Mouse (Mus musculus) liver, embryonic 16.5 days (tissue): Measurements from ENCODE around the gene Ncam2. TPM values are rescaled to one million over a fixed set of nuclear protein-coding genes. Genes with fewer than 3 reads are reported as not detected.

Experiments used
- ATAC-seq: fragments of 200-750 bp; cut with Nextera tagmentation; 2 replicates; pipeline ENCODE4 v1.8.0; 2017; ENCODE audit warnings: low read depth, mild to moderate bottlenecking, moderate number of reproducible peaks, moderate library complexity
- H3K27ac ChIP-seq: fragments of 300-500 bp; sonication (generic); 2 replicates; pipeline ENCODE4 v1.5.1; 2014; ENCODE audit warnings: mild to moderate bottlenecking, low read length
- H3K27me3 ChIP-seq: fragments of 300-500 bp; sonication (generic); 2 replicates; pipeline ENCODE4 v1.6.1; 2014; ENCODE audit warnings: low read depth, low read length, mixed read lengths; ENCODE audit not compliant: control insufficient read depth, insufficient read depth
- H3K36me3 ChIP-seq: fragments of 300-500 bp; sonication (generic); 2 replicates; pipeline ENCODE4 v1.6.1; 2014; ENCODE audit warnings: mild to moderate bottlenecking; ENCODE audit not compliant: control insufficient read depth, insufficient read depth
- H3K4me1 ChIP-seq: fragments of 300-500 bp; sonication (generic); 2 replicates; pipeline ENCODE4 v1.6.1; 2014; ENCODE audit warnings: low read depth, low read length, mixed read lengths; ENCODE audit not compliant: control insufficient read depth
- H3K4me2 ChIP-seq: fragments of 300-500 bp; sonication (generic); 2 replicates; pipeline ENCODE4 v1.6.1; 2014; ENCODE audit warnings: low read depth, low read length, mixed read lengths
- H3K4me3 ChIP-seq: fragments of 300-500 bp; sonication (generic); 2 replicates; pipeline ENCODE4 v1.5.1; 2014; ENCODE audit warnings: low read depth, mild to moderate bottlenecking, low read length
- H3K9ac ChIP-seq: fragments of 300-500 bp; sonication (generic); 2 replicates; pipeline ENCODE4 v1.6.1; 2014; ENCODE audit warnings: low read depth, low read length
- H3K9me3 ChIP-seq: fragments of 300-500 bp; sonication (generic); replicated peaks from 2 replicates; pipeline ENCODE4 v1.6.1; 2016; ENCODE audit warnings: low read length; ENCODE audit not compliant: control insufficient read depth
- WGBS: fragments of 180-500 bp; shearing (Covaris S2); extraction: QIAGEN DNeasy Blood & Tissue Kit; methylation state at CpG from one replicate; pipeline ENCODE4 v1.1.7; 2014; ENCODE audit not compliant: insufficient replicate concordance; 5-methylcytosine and 5-hydroxymethylcytosine counted together
- polyA plus RNA-seq: library from polyadenylated mRNA; unstranded; fragments of >200 nt; fragmentation: Nextera tagmentation; extraction: Ambion mirVana; gene quantifications from 2 replicates; pipeline ENCODE4 v1.2.1, GENCODE M21; 2015

The Ncam2 gene
- polyA plus RNA-seq, 1 experiment from 2014 or later, result not detected

- no peak overlapping the region for H3K4me2 ChIP-seq
- H3K9ac ChIP-seq, result no peak overlapping the region
- no peak overlapping the region for H3K27ac ChIP-seq
- ATAC-seq, result no peak
- no peaks in the 10 kb centered on the region for H3K4me1 ChIP-seq
- WGBS, result 64% methylated on average over 3 of the region's 3 CpGs
- no peaks in the 10 kb centered on the region for H3K36me3 ChIP-seq
- no peaks in the 10 kb centered on the region; the same call in 1 of the 2 replicates for H3K9me3 ChIP-seq
- no peak overlapping the region for H3K4me3 ChIP-seq
- H3K27me3 ChIP-seq, result no peaks in the 10 kb centered on the region
Observed at GRCm38 (mm10) chr16:81650286-81650685, 449.8 kb downstream of the Ncam2 start.

GRCm38 (mm10) chr16:81651550-81651949 is 451.1 kb downstream of the Ncam2 start:
- Histone ChIP-seq H3K9me3 (no peaks in the 10 kb centered on the region; the same call in 1 of the 2 replicates), H3K27ac (no peak overlapping the region), H3K4me3 (no peak overlapping the region), H3K4me1 (no peaks in the 10 kb centered on the region), H3K9ac (no peak overlapping the region), H3K4me2 (no peak overlapping the region), H3K36me3 (no peaks in the 10 kb centered on the region), H3K27me3 (no peaks in the 10 kb centered on the region)
- 31% methylated on average over 1 of the region's 1 CpGs for WGBS
- ATAC-seq, result no peak

GRCm38 (mm10) chr16:81656550-81656949 is 456.1 kb downstream of the Ncam2 start:
- H3K27me3 ChIP-seq, result no peaks in the 10 kb centered on the region
- H3K4me1 ChIP-seq, result no peaks in the 10 kb centered on the region
- H3K36me3 ChIP-seq, result no peaks in the 10 kb centered on the region
- no peak overlapping the region for H3K27ac ChIP-seq
- H3K9ac ChIP-seq, result no peak overlapping the region
- no peak overlapping the region for H3K4me3 ChIP-seq
- H3K4me2 ChIP-seq, result no peak overlapping the region
- no peaks in the 10 kb centered on the region for H3K9me3 ChIP-seq
- ATAC-seq, result no peak
- 38% methylated on average over 2 of the region's 2 CpGs for WGBS

- ATAC-seq, result no peak
- no peak overlapping the region for H3K4me3 ChIP-seq
- H3K4me2 ChIP-seq, result no peak overlapping the region
- H3K9ac ChIP-seq, result no peak overlapping the region
- no peaks in the 10 kb centered on the region; the same call in 1 of the 2 replicates for H3K9me3 ChIP-seq
- WGBS, result 55% methylated on average over 1 of the region's 1 CpGs
- no peaks in the 10 kb centered on the region for H3K36me3 ChIP-seq
- H3K27me3 ChIP-seq, result no peaks in the 10 kb centered on the region
- no peaks in the 10 kb centered on the region for H3K4me1 ChIP-seq
- H3K27ac ChIP-seq, result no peak overlapping the region
Observed at GRCm38 (mm10) chr16:81673866-81674265, 473.4 kb downstream of the Ncam2 start.

GRCm38 (mm10) chr16:81675546-81675945 is 475.0 kb downstream of the Ncam2 start:
- Histone ChIP-seq H3K9me3 (no peaks in the 10 kb centered on the region; the same call in 1 of the 2 replicates), H3K4me2 (no peak overlapping the region), H3K4me1 (no peaks in the 10 kb centered on the region), H3K9ac (no peak overlapping the region), H3K4me3 (no peak overlapping the region), H3K27ac (no peak overlapping the region), H3K36me3 (no peaks in the 10 kb centered on the region), H3K27me3 (no peaks in the 10 kb centered on the region)
- WGBS, result 56% methylated on average over 1 of the region's 1 CpGs
- ATAC-seq, result no peak
